Mouse (Mus musculus): ENCODE data around the gene Kcnip2. TPM values are rescaled to one million over a fixed set of nuclear protein-coding genes. Genes with fewer than 3 reads are reported as not detected.

The Kcnip2 gene
- polyA plus RNA-seq, 1 experiment from 2014 or later: 2.2 TPM

DNA sequence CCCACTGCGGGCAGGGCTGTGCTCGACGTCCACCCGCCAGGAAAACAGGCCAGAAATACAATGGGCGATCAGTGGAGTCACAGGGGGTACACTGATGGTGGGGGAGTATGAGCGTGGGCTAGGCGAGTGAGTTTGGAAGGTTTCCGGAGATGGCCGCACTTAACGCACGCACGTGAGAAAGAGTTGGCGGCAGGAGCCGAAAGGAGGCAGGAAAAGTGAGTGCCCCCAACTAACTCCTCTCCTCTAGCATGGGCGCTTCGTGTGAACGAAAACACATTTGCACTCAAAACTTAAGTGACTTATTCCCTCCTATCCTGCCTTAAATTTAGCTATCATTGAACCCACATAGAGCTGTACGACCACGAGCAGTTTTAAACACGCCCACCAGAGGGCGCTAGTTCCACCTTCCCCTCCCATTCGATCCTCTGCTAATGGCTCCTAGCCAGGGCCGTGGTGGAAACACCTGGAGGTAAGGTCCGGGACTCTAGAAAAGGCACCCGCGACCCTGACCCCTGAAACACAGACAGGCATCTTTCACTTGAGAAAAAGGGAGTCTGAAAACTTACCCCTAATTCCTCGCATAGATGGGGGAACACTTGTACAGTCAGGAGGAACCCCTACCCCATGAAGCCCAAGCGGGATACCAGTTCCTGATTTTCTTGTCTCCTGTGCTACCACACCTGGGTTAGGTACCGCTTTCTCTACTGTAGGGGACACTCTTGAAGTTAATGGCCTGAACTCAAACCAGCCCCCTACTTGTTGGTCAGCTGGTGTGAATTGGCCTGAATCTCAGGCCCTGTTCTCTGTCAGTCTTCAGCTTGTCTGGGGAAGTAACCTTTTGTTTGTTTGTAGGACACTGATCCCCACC lies 69.5 kb downstream of the Kcnip2 start:
- ATAC-seq (ENCODE audit: low FRiP score, low TSS enrichment): peak; percentile 33; the same call in 1 of the 2 replicates
- H3K9ac ChIP-seq (ENCODE audit: low read length): no peak overlapping the region

DNA sequence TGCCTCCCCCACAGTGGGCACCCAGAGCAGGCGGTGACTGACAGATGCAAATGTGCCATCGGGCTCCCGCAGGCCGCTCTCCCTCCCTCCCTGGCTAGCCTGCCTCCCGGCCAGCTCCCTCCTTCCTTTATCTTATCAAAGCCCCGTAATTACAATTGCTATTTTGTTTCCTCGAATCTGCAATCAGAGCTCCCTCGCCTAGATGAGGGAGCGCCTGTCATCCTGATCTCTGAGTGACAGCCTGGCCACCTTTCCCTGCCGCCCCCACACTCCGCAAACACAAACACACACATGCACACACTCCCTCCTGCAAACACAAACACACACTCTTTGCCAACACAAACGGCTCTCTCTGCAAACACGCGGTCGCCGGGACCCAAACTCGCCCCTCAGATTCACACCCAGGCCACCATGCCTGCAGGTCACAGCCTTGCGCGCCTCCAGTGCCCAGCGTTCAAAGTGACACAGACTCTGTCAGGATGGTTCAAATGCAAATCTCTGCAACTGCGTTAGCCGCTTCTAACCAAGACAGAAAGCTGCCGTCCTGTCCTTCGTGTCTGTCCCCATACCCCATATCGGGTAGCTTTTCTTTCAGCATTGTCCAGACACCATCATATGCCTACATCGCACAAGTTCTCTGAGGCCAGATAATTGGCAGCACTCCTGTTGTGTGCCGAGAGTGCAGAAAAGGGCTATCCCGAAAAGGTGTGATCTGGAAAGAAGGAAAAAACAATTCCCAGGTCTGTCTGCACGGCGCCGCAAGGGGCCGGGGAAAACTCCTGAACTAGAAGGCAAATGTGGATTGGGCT lies 70.3 kb downstream of the Kcnip2 start:
- ATAC-seq (ENCODE audit: low FRiP score, low TSS enrichment) (no peak), DNase-seq (ENCODE audit: low spot score) (no peak)
- peaks cover 17% of the 10 kb centered on the region; the same call in 1 of the 2 replicates for H3K27me3 ChIP-seq (ENCODE audit: control insufficient read depth, insufficient read depth, low read length)
- peaks cover 2% of the 10 kb centered on the region; the same call in 1 of the 2 replicates for H3K4me1 ChIP-seq (replicated peaks; ENCODE audit: control insufficient read depth, insufficient read depth)
- H3K36me3 ChIP-seq (ENCODE audit: control insufficient read depth, insufficient read depth, low read length): no peaks in the 10 kb centered on the region
- H3K9ac ChIP-seq (ENCODE audit: low read length): no peak overlapping the region
- no peak overlapping the region; the same call in 1 of the 2 replicates for H3K4me3 ChIP-seq (ENCODE audit: low read depth, low read length)
- H3K27ac ChIP-seq (replicated peaks): no peak overlapping the region
- H3K9me3 ChIP-seq (ENCODE audit: control insufficient read depth, low read length): no peaks in the 10 kb centered on the region
- WGBS: 18% methylated on average over 32 of the region's 32 CpGs
- TF ChIP-seq CTCF (IDR thresholded peaks at IDR 0.05; ENCODE audit: low read depth) (no peak), EP300 (optimal IDR thresholded peaks at IDR 0.05) (no peak)
- no peak overlapping the region for H3K4me2 ChIP-seq (replicated peaks; ENCODE audit: low read depth)

More for the DNA sequence above, 69.5 kb downstream of the Kcnip2 start:
- Histone ChIP-seq H3K27ac (replicated peaks) (no peak overlapping the region), H3K4me3 (ENCODE audit: low read depth, low read length) (peak overlapping the region; percentile 1; the same call in 1 of the 2 replicates), H3K36me3 (ENCODE audit: control insufficient read depth, insufficient read depth, low read length) (no peaks in the 10 kb centered on the region), H3K27me3 (ENCODE audit: control insufficient read depth, insufficient read depth, low read length) (peaks cover 10% of the 10 kb centered on the region; the same call in 1 of the 2 replicates), H3K4me1 (replicated peaks; ENCODE audit: control insufficient read depth, insufficient read depth) (peaks cover 2% of the 10 kb centered on the region; the same call in 1 of the 2 replicates), H3K9me3 (ENCODE audit: control insufficient read depth, low read length) (no peaks in the 10 kb centered on the region), H3K4me2 (replicated peaks; ENCODE audit: low read depth) (no peak overlapping the region)
- DNase-seq (ENCODE audit: low spot score): peak; percentile 81
- peak; percentile 89 for TF ChIP-seq CTCF (IDR thresholded peaks at IDR 0.05; ENCODE audit: low read depth)
- TF ChIP-seq EP300 (optimal IDR thresholded peaks at IDR 0.05): no peak
- WGBS: 18% methylated on average over 29 of the region's 29 CpGs

DNA sequence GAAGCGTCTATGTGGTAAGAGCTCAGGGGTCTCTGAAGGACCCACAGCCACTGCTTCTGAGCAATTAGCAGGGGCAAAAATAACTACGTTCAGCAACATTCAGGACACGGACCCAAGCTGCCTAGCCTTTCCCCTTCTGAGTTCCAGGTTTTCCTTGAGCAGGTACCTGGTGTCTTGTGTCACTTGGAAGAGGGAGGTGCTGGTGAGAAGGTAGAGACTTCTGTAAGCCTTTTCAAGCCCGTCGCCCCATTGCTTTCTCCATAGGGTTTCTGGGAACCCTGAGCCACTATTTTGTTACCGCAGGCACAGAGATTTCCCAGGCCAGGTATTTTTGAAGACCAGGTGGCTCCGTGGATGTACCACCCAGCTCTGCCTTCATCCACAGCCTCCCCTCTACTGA lies 72.2 kb downstream of the Kcnip2 start:
- ATAC-seq (ENCODE audit: low FRiP score, low TSS enrichment) (no peak), DNase-seq (ENCODE audit: low spot score) (no peak)
- Histone ChIP-seq H3K4me3 (ENCODE audit: low read depth, low read length) (no peak overlapping the region), H3K27me3 (ENCODE audit: control insufficient read depth, insufficient read depth, low read length) (peaks cover 24% of the 10 kb centered on the region; the same call in 1 of the 2 replicates), H3K9me3 (ENCODE audit: control insufficient read depth, low read length) (no peaks in the 10 kb centered on the region), H3K4me1 (replicated peaks; ENCODE audit: control insufficient read depth, insufficient read depth) (peaks cover 1% of the 10 kb centered on the region; the same call in 1 of the 2 replicates), H3K27ac (replicated peaks) (no peak overlapping the region), H3K36me3 (ENCODE audit: control insufficient read depth, insufficient read depth, low read length) (no peaks in the 10 kb centered on the region), H3K4me2 (replicated peaks; ENCODE audit: low read depth) (no peak overlapping the region), H3K9ac (ENCODE audit: low read length) (no peak overlapping the region)
- TF ChIP-seq EP300 (optimal IDR thresholded peaks at IDR 0.05) (no peak), CTCF (IDR thresholded peaks at IDR 0.05; ENCODE audit: low read depth) (no peak)
- whole genome bisulfite sequencing: 45% methylated on average over 7 of the region's 7 CpGs

DNA sequence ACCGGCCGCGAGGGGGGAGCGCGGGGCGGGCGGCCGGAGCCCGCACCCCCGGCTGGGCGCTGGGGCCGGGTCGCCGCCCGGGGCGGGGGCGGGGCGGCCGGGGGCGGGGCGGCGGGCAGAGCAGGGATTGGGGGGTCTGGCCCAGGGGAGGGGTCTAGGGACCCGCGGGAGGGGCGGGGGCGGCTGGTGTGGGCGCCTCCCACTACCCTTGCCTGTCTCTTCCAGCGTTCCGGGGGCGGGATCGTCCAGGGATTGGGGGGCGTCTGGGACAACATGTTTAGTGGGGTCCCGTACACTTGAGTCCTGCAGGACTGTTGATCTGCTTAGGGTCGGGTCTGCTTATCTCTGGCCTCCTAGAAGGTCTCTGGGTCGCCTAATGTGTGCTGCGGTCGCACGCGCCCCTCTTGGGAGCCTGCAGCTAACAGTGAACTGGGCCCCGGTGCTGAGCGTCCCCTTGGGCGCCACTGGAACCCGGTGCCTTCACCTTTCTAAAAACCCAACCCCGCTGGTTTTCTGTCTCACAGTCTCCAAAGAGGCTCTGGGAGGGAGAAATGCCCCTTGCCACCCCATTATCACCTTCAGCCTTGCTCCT lies 72.8 kb downstream of the Kcnip2 start:
- Histone ChIP-seq H3K9me3 (ENCODE audit: control insufficient read depth, low read length) (no peaks in the 10 kb centered on the region), H3K4me1 (replicated peaks; ENCODE audit: control insufficient read depth, insufficient read depth) (no peaks in the 10 kb centered on the region; the same call in 1 of the 2 replicates), H3K27ac (replicated peaks) (no peak overlapping the region), H3K36me3 (ENCODE audit: control insufficient read depth, insufficient read depth, low read length) (no peaks in the 10 kb centered on the region), H3K4me3 (ENCODE audit: low read depth, low read length) (peak overlapping the region; percentile 46), H3K9ac (ENCODE audit: low read length) (no peak overlapping the region), H3K27me3 (ENCODE audit: control insufficient read depth, insufficient read depth, low read length) (peaks cover 28% of the 10 kb centered on the region; the same call in 1 of the 2 replicates), H3K4me2 (replicated peaks; ENCODE audit: low read depth) (peak overlapping the region; percentile 72)
- 7% methylated on average over 13 of the region's 44 CpGs for WGBS
- no peak for DNase-seq (ENCODE audit: low spot score)
- TF ChIP-seq EP300 (optimal IDR thresholded peaks at IDR 0.05): no peak
- TF ChIP-seq CTCF (IDR thresholded peaks at IDR 0.05; ENCODE audit: low read depth): no peak
- no peak for ATAC-seq (ENCODE audit: low FRiP score, low TSS enrichment)

DNA sequence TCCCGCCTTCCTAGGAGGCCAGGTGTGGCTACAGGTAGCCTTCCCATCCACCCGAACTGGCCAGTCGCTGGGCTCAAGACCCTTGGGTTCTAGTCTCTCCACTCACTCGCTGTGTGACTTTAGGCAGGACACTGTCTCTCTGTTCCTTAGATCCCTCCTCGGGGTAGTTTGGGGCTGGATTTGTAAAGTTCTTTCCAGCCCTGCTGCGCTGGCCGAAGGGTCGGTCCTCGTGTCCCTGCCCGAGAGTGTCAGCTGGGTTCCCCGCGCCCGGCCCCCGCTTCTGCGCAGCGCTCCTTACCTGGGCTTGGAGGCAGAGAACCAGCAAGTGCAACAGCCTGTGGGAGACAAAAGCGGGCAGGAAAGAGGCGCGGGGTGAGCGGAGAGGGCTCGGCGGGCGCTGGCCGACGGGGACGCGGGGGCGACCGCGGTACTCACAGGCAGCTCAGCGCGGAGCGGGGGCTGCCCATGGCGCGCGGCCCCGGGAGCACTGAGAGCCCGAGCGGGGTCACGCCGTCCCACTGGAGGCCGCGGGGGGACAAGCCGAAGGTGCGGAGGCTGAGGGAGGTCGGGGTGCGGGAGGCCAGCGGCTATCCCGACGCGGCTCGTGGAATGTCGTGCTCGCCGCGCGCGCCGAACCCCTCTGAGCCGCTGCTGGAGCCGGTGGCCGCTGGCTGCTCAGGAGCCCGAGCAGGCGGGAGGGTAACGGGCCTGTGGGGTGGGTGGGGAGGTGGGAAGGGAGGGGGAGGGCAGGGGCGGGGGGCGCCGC lies 73.5 kb downstream of the Kcnip2 start, which contains the start of gene Fgf8:
Fgf8 (minus strand) TSS at position 698 of the 766 bp plus-strand sequence.
- DNase-seq (ENCODE audit: low spot score) (no peak), ATAC-seq (ENCODE audit: low FRiP score, low TSS enrichment) (no peak)
- H3K27me3 ChIP-seq (ENCODE audit: control insufficient read depth, insufficient read depth, low read length): peaks cover 30% of the 10 kb centered on the region; the same call in 1 of the 2 replicates
- H3K4me2 ChIP-seq (replicated peaks; ENCODE audit: low read depth): peak within 1 kb of the TSS; percentile 72
- TF ChIP-seq EP300 (optimal IDR thresholded peaks at IDR 0.05) (no peak), CTCF (IDR thresholded peaks at IDR 0.05; ENCODE audit: low read depth) (no peak)
- H3K4me3 ChIP-seq (ENCODE audit: low read depth, low read length): peak within 1 kb of the TSS; percentile 46
- H3K27ac ChIP-seq (replicated peaks): no peak within 1 kb of the TSS
- no peaks in the 10 kb centered on the region for H3K4me1 ChIP-seq (replicated peaks; ENCODE audit: control insufficient read depth, insufficient read depth)
- no peaks in the 10 kb centered on the region for H3K36me3 ChIP-seq (ENCODE audit: control insufficient read depth, insufficient read depth, low read length)
- WGBS: 1% methylated on average over 56 of the region's 68 CpGs
- H3K9ac ChIP-seq (ENCODE audit: low read length): no peak within 1 kb of the TSS
- H3K9me3 ChIP-seq (ENCODE audit: control insufficient read depth, low read length): no peaks in the 10 kb centered on the region

Other genes starting within 250 kb of the Kcnip2 start
- gene Fbxw4, start 155.7 kb downstream of the Kcnip2 start, polyA plus RNA-seq (2015; fragmentation: Nextera tagmentation; extraction: Ambion mirVana): 2.2 and 2.9 TPM in 2 replicates
- not detected in 2 replicates for gene Fgf8, start 73.1 kb downstream of the Kcnip2 start, polyA plus RNA-seq (2015; fragmentation: Nextera tagmentation; extraction: Ambion mirVana)
- 9.9 and 10.9 TPM in 2 replicates for gene Npm3, start 66.5 kb downstream of the Kcnip2 start, polyA plus RNA-seq (2015; fragmentation: Nextera tagmentation; extraction: Ambion mirVana)
- 16.5 and 19.0 TPM in 2 replicates for gene Mgea5, start 32.2 kb downstream of the Kcnip2 start, polyA plus RNA-seq (2015; fragmentation: Nextera tagmentation; extraction: Ambion mirVana)
- 7.5 and 8.2 TPM in 2 replicates for gene Armh3, start 182.4 kb upstream of the Kcnip2 start, polyA plus RNA-seq (2015; fragmentation: Nextera tagmentation; extraction: Ambion mirVana)
- gene Hps6, start 187.4 kb upstream of the Kcnip2 start, polyA plus RNA-seq (2015; fragmentation: Nextera tagmentation; extraction: Ambion mirVana): 4.9 and 5.1 TPM in 2 replicates
- 8.6 and 10.7 TPM in 2 replicates for gene Pprc1, start 228.8 kb upstream of the Kcnip2 start, polyA plus RNA-seq (2015; fragmentation: Nextera tagmentation; extraction: Ambion mirVana)
- 50.1 and 54.9 TPM in 2 replicates for gene Ldb1, start 229.2 kb upstream of the Kcnip2 start, polyA plus RNA-seq (2015; fragmentation: Nextera tagmentation; extraction: Ambion mirVana)

Measured in stomach, postnatal 0 days (tissue).